In the genomic region with DNA sequence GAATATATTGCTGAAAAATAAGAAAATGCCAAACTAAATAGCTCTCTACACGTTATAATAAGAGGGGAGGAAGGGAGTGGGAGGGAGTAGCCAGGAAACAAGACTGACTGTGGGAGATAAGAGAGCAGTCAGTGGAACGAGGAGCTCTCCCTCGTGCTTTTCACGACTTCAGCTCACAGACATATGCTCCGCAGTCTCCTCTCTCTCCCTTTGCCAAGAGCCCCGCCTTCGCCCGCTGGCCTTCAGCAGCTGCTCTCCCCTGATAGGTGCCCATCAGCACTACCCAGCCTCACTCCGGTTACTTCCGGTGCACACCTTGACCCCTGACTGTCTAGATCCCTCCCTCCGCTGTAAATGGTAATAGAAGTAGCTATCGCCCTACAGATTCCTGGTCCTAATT, we compare ENCODE assay signal across 7 mouse cellular contexts.
DNase-seq lines count a peak whose midpoint lies in the region.

No protein-coding gene starts in this region.

- peak; percentile 11 for DNase-seq in ovary, adult 18-20 months (ENCODE audit: low spot score)
- DNase-seq in ovary, postnatal 14 days (ENCODE audit: low spot score): no peak
- DNase-seq in heart, adult 8-10 months (ENCODE audit: low spot score): peak; percentile 3
- peak; percentile 54 for DNase-seq in left cerebral cortex, postnatal 4 days
- DNase-seq in testis, postnatal 14 days (ENCODE audit: low spot score): peak; percentile 52
- DNase-seq in kidney, postnatal 36 days: no peak
- DNase-seq in cerebellum, adult 8-10 months: no peak

- intact Hi-C loops in left cerebral cortex, postnatal 4 days (cut with DNase I): no loop called here

Comparison
In these comparisons a context has a peak if more than half of its experiments do, and no peak if none do; other contexts are left out.
1. DNase-seq: peak in ovary, adult 18-20 months (single experiment), heart, adult 8-10 months (single experiment), left cerebral cortex, postnatal 4 days (single experiment) and testis, postnatal 14 days (single experiment); none in ovary, postnatal 14 days (single experiment), kidney, postnatal 36 days (0 of 2) and cerebellum, adult 8-10 months (single experiment).